Mouse (Mus musculus) kidney, adult 2 months (tissue): ENCODE measurements around the gene Eif2ak2.

Experiments
- CTCF ChIP-seq: fragments of 200-500 bp; conservative IDR thresholded peaks from 2 replicates; pipeline ENCODE4 v1.5.1; 2011; ENCODE audit warnings: low read depth, mild to moderate bottlenecking, control low read depth, low read length, moderate library complexity, mixed read lengths; ENCODE audit not compliant: insufficient read depth, insufficient read length
- POLR2A ChIP-seq: fragments of 200-500 bp; IDR thresholded peaks from one replicate; pipeline ENCODE4 v1.6.1; 2011; ENCODE audit warnings: low read depth, low read length, control low read depth

DNA sequence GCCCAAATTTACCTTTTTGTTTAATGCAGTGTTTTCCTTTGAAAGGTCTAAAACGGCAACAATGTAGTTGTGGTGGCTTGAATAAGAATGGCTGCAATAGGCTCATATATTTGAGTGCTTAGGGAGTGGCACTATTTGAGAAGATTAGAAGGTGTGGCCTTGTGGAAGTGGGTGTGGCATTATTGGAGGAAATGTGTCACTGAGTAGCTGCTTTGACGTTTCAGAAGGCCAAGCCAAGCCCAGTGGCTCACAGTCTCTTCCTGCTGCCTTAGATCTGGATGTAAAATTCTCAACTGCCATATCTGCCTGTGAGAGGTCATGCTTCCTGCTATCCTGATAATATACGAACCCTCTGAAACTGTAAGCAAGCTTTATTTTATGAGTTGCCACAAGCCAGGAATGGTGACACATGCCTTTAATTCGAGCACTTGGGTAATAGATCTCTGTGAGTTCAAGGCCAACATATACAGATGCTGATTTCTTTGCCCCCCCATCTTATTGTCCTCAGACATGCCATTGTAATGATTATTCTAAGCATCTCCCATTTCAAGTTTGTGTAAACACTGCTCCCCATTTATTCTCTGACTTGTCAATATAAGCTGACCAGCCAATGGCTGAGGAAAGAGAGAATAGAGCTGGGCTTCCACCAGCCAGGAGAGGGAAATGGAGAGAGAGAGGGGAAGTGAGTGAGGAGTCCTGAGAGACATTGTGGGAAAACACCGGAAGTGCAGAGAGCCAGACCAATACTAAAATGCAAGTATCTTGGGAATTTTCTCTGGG, 3.1 kb upstream of the Eif2ak2 start:
- no peak for TF ChIP-seq CTCF
- TF ChIP-seq POLR2A, result no peak
